Mouse (Mus musculus) brain, adult 10 weeks (tissue): Measurements from ENCODE around the gene Neurl2. TPM values are rescaled to one million over a fixed set of nuclear protein-coding genes. Genes with fewer than 3 reads are reported as not detected.

Source experiments
- polyA plus RNA-seq: library from polyadenylated mRNA; stranded (reverse); fragments of 350-450 nt; fragmentation: Illumina TruSeq; extraction: RNeasy Lipid Tissue Mini Kit (QIAGEN cat#74804); gene quantifications from one replicate; pipeline ENCODE4 v1.2.3, GENCODE M21; 2015; ENCODE audit warnings: low read depth, low replicate concordance

The Neurl2 gene
- 2.1 TPM for polyA plus RNA-seq

GRCm38 (mm10) chr2:164833314-164833959 is at the start of gene Neurl2:
TSS of gene Neurl2 (minus strand) at chr2:164833456.

GRCm38 (mm10) chr2:164879228-164879567 is 45.9 kb upstream of the Neurl2 start, which contains the start of gene Pcif1:
TSS of gene Pcif1 (plus strand) at chr2:164879304.

GRCm38 (mm10) chr2:164857101-164857821 is 24.0 kb upstream of the Neurl2 start, which contains the start of gene Pltp:
TSS of gene Pltp (minus strand) at chr2:164857711.

GRCm38 (mm10) chr2:164832748-164833301 is 431 bp downstream of the Neurl2 start, which contains the start of gene Ctsa:
TSS of gene Ctsa (plus strand) at chr2:164832873.

GRCm38 (mm10) chr2:164828437-164828836 is 4.8 kb downstream of the Neurl2 start, which contains the start of gene Spata25:
TSS of gene Spata25 (minus strand) at chr2:164828537.

GRCm38 (mm10) chr2:164822636-164823165 is 10.6 kb downstream of the Neurl2 start, which contains the start of gene Zswim1:
TSS of gene Zswim1 (plus strand) at chr2:164822686.

GRCm38 (mm10) chr2:164804533-164805331 is 28.5 kb downstream of the Neurl2 start, which contains the start of the genes Acot8 and Zswim3:
TSS of gene Acot8 (minus strand) at chr2:164804882.
TSS of gene Zswim3 (plus strand) at chr2:164805098.

GRCm38 (mm10) chr2:164785481-164786387 is 47.5 kb downstream of the Neurl2 start, which contains the start of gene Snx21:
TSS of gene Snx21 (plus strand) at chr2:164785823.

Other genes starting within 250 kb of the Neurl2 start
- not detected for gene Wfdc6a, start 248.0 kb downstream of the Neurl2 start, polyA plus RNA-seq
- not detected for gene Eppin, start 239.9 kb downstream of the Neurl2 start, polyA plus RNA-seq
- not detected for gene Wfdc6b, start 219.9 kb downstream of the Neurl2 start, polyA plus RNA-seq
- gene Wfdc8, start 219.8 kb downstream of the Neurl2 start, polyA plus RNA-seq = not detected
- gene Wfdc16, start 194.7 kb downstream of the Neurl2 start, polyA plus RNA-seq = not detected
- not detected for gene Wfdc10, start 177.4 kb downstream of the Neurl2 start, polyA plus RNA-seq
- gene Wfdc9, start 176.9 kb downstream of the Neurl2 start, polyA plus RNA-seq = not detected
- not detected for gene Wfdc11, start 159.4 kb downstream of the Neurl2 start, polyA plus RNA-seq
- not detected for gene Wfdc13, start 148.3 kb downstream of the Neurl2 start, polyA plus RNA-seq
- gene Spint4, start 135.0 kb downstream of the Neurl2 start, polyA plus RNA-seq = not detected
- not detected for gene Spint5, start 118.2 kb downstream of the Neurl2 start, polyA plus RNA-seq
- 3.3 TPM for gene Wfdc3, start 87.5 kb downstream of the Neurl2 start, polyA plus RNA-seq
- 27.1 TPM for gene Dnttip1, start 87.5 kb downstream of the Neurl2 start, polyA plus RNA-seq
- 1.4 TPM for gene Ube2c, start 63.6 kb downstream of the Neurl2 start, polyA plus RNA-seq
- gene Tnnc2, start 53.5 kb downstream of the Neurl2 start, polyA plus RNA-seq = 2.1 TPM
- gene Snx21, start 47.6 kb downstream of the Neurl2 start, polyA plus RNA-seq = 39.8 TPM
- gene Acot8, start 28.6 kb downstream of the Neurl2 start, polyA plus RNA-seq = 20.2 TPM
- 6.9 TPM for gene Zswim3, start 28.4 kb downstream of the Neurl2 start, polyA plus RNA-seq
- gene Zswim1, start 10.8 kb downstream of the Neurl2 start, polyA plus RNA-seq = 18.1 TPM
- gene Spata25, start 4.9 kb downstream of the Neurl2 start, polyA plus RNA-seq = not detected
- gene Ctsa, start 583 bp downstream of the Neurl2 start, polyA plus RNA-seq = 111 TPM
- gene Pltp, start 24.3 kb upstream of the Neurl2 start, polyA plus RNA-seq = 91.8 TPM
- gene Pcif1, start 45.8 kb upstream of the Neurl2 start, polyA plus RNA-seq = 38.3 TPM
- gene Zfp335, start 78.3 kb upstream of the Neurl2 start, polyA plus RNA-seq = 15.6 TPM
- gene Mmp9, start 107.3 kb upstream of the Neurl2 start, polyA plus RNA-seq = 1.7 TPM
- gene Slc12a5, start 127.3 kb upstream of the Neurl2 start, polyA plus RNA-seq = 298 TPM
- 40.9 TPM for gene Ncoa5, start 201.4 kb upstream of the Neurl2 start, polyA plus RNA-seq
- 2.1 TPM for gene Cd40, start 222.2 kb upstream of the Neurl2 start, polyA plus RNA-seq